Mouse (Mus musculus) retina, postnatal 1 day (tissue): ENCODE results near the gene Btbd35f18.
"Not testable (repeated sequence)": the region's sequence is repeated elsewhere in the genome, so short reads cannot be mapped to it uniquely, and the experiment has no call there.

ENCODE experiments used
- DNase-seq: peaks from one replicate; pipeline ENCODE4 v3.0.0-alpha.2; 2012

The Btbd35f18 gene

DNA sequence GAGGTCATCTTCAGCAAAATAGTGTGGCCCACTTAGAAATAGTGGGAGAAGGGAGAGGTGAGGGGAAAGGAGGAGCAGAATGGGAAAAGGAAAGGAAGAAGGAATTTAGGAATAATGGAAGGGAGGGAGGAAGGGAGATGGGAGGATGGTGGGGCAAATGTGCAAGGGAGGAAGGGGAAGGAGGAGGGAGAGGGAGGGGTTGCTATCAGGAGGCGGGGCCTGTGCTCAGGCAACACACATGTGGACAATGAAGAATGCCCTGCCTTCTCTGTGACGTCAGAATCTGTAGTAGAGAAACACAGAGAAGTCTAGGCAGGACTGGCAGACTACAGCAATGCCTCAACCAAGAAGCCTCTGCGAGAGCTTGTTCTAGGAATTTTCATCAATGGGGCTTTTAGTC is at the start of gene Btbd35f18:
Gene Btbd35f18 (plus strand): TSS at position 301 of the 400 bp plus-strand sequence.
- DNase-seq: not testable (repeated sequence)
